Mouse (Mus musculus) CH12.LX (cell line): ENCODE measurements around the gene Fzd5.

Experiments
- CTCF ChIP-seq, 2 experiments: IDR thresholded peaks in 1 of 2; conservative IDR thresholded peaks in 1 of 2; 2 replicates each; pipeline ENCODE4 v1.5.1; 2011 to 2012; ENCODE audit warnings: low read depth in 2 of 2, low read length in 2 of 2, improper control_type of control experiment in 1 of 2, inconsistent platforms in 1 of 2, mild to moderate bottlenecking in 1 of 2, moderate library complexity in 1 of 2
- EP300 ChIP-seq: IDR thresholded peaks from 2 replicates; pipeline ENCODE4 v1.6.1; 2011; ENCODE audit warnings: low read length, improper control_type of control experiment
- ETS1 ChIP-seq: conservative IDR thresholded peaks from 2 replicates; pipeline ENCODE4 v1.6.1; 2012; ENCODE audit warnings: low read depth, mild to moderate bottlenecking, inconsistent platforms, low read length, improper control_type of control experiment, moderate library complexity
- HCFC1 ChIP-seq: IDR thresholded peaks from 2 replicates; pipeline ENCODE4 v1.6.1; 2012; ENCODE audit warnings: low read depth, mild to moderate bottlenecking, inconsistent platforms, low read length, improper control_type of control experiment
- MAX ChIP-seq: IDR thresholded peaks from 2 replicates; pipeline ENCODE4 v1.6.1; 2011; ENCODE audit warnings: low read length, improper control_type of control experiment
- MAZ ChIP-seq: IDR thresholded peaks from 2 replicates; pipeline ENCODE4 v1.6.1; 2012; ENCODE audit warnings: low read depth, mild to moderate bottlenecking, inconsistent platforms, low read length, improper control_type of control experiment, moderate library complexity
- MXI1 ChIP-seq: IDR thresholded peaks from 2 replicates; pipeline ENCODE4 v1.6.1; 2011; ENCODE audit warnings: mild to moderate bottlenecking, low read depth, low read length, improper control_type of control experiment
- POLR2A ChIP-seq: IDR thresholded peaks from 2 replicates; pipeline ENCODE4 v1.6.1; 2011; ENCODE audit warnings: low read depth, mild to moderate bottlenecking, improper control_type of control experiment, low read length
- POLR2AphosphoS2 ChIP-seq: IDR thresholded peaks from 2 replicates; pipeline ENCODE4 v1.6.1; 2011; ENCODE audit warnings: low read depth, low read length, improper control_type of control experiment
- RCOR1 ChIP-seq: conservative IDR thresholded peaks from 2 replicates; pipeline ENCODE4 v1.6.1; 2012; ENCODE audit warnings: low read depth, mild to moderate bottlenecking, inconsistent platforms, low read length, improper control_type of control experiment
- TCF12 ChIP-seq: IDR thresholded peaks from 2 replicates; pipeline ENCODE4 v1.6.1; 2014; ENCODE audit warnings: low read depth, mild to moderate bottlenecking, inconsistent platforms, low read length, improper control_type of control experiment
- ZC3H11A ChIP-seq: IDR thresholded peaks from 2 replicates; pipeline ENCODE4 v1.6.1; 2012; ENCODE audit warnings: low read depth, mild to moderate bottlenecking, inconsistent platforms, low read length, improper control_type of control experiment
- ZKSCAN1 ChIP-seq: IDR thresholded peaks from 2 replicates; pipeline ENCODE4 v1.6.1; 2012; ENCODE audit warnings: low read depth, inconsistent platforms, low read length, improper control_type of control experiment, borderline replicate concordance

DNA sequence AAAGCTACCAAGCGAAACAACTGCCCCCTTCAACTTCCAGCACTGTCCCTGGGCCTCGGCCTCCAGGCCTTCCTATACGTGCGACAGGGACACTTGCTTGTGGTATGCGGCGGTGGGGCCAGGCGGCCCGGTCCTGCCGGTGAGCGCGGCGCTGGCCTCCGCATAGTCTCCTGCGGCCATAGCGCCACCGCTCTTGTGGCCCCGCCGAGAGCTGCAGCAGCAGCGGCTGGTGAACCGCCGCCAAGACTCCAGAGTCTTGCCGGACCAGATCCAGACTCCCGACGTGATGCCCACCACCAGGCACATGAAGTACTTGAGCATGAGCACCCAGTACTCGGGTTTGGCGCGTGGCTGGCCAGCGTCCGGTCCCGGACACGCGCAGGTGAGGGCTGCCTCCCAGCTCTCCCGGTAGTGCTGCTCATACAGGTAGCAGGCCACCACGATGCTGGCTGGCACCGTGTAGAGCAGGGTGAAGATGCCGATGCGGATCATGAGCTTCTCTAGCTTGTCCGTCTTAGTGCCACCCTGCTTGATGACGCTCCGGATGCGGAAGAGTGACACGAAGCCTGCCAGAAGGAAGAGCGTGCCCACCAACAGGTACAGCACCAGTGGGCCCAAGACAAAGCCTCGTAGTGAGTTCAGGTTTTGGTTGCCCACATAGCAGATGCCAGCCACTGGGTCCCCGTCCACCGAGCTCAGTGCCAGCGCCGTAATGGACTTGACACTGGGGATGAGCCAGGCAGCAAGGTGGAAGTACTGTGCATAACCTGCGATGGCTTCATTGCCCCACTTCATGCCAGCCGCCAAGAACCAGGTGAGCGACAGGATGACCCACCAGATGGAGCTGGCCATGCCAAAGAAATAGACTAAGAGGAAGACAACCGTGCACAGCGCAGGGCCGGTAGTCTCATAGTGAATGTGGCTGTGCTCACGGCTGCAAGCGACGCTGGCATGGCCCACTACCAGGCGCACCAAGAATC, 2.5 kb downstream of the Fzd5 start:
- TF ChIP-seq EP300 (no peak), ZKSCAN1 (no peak), TCF12 (no peak), HCFC1 (no peak), MXI1 (no peak), POLR2AphosphoS2 (no peak), ETS1 (no peak), POLR2A (no peak), CTCF (conservative IDR thresholded peaks at IDR 0.05 in 1 of 2, IDR thresholded peaks at IDR 0.05 in 1 of 2; ENCODE audit: low read depth in 2 of 2, low read length in 2 of 2) (no peak), MAX (no peak), ZC3H11A (no peak), RCOR1 (no peak), MAZ (no peak)
